Mouse (Mus musculus) left cerebral cortex, postnatal 10 days (tissue): Measurements from ENCODE around the gene Olfr1287. TPM values are rescaled to one million over a fixed set of nuclear protein-coding genes. Genes with fewer than 3 reads are reported as not detected.

ENCODE experiments used
- DNase-seq, 2 experiments: peaks; one replicate each; pipeline ENCODE4 v3.0.0; 2021 to 2022; ENCODE audit warnings: low spot score in 2 of 2, mixed read lengths in 1 of 2; ENCODE audit errors: extremely low spot score in 1 of 2
- intact Hi-C: fragments of 180-260 bp; cut with DNase I; formaldehyde crosslinking; loops from one replicate; pipeline ENCODE4 v1.15.1; 2025
- total RNA-seq, 2 experiments: library from RNA; stranded (reverse); gene quantifications; 2 replicates each; pipeline ENCODE4 v1.2.3; 2021

The Olfr1287 gene
- total RNA-seq: not detected

DNA sequence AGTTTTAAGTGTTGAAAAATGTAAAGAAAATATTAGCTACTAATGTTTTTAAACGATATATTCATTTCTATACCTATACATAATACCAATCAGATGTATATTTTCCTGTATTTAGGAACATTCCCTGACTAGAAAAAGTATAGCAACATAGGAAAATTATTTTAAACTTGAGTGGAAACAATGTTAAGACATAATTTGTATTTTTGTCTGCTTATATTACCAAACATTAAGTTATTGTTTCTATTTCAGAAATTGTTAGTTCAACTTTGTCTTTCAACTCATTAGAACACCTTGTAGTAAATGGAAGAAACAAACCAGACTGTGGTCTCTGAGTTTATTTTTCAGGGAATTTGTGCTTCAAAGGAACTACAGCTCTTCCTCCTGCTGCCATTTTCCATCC, at the start of gene Olfr1287:
Gene Olfr1287, plus strand, starts transcription at position 301 of the 400 bp plus-strand sequence.
- intact Hi-C loops: no loop called here
- DNase-seq: no peak

DNA sequence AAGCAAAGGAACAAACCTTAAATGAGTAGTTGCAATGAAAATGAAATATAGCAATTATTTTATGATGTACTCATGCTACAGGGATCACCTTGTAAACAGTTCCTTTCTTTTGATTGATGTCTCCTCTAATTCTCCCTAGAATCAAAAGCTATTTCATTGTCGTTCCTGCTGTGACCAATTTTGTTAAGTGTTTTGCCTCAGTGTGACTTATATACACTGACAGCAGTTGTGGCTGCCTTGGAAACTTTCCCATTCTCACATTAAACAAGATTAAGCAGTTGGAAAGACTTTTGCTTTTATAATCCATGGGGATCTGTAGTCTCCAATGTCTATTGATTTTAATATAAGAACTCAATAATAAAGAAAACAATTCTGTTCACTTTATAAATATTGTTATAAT, 26.0 kb upstream of the Olfr1287 start, which contains the start of gene Olfr1286:
Gene Olfr1286, minus strand, starts transcription at position 185 of the 400 bp plus-strand sequence.
- intact Hi-C loops: no loop called here

GRCm38 (mm10) chr2:111473801-111474200, 24.9 kb downstream of the Olfr1287 start, which contains the start of gene Olfr1288:
Gene Olfr1288, plus strand, starts transcription at chr2:111474101.
- intact Hi-C loops: no loop called here
- no peak for DNase-seq

More for the DNA sequence above, 26.0 kb upstream of the Olfr1287 start, which contains the start of gene Olfr1286:
- no peak for DNase-seq

- DNase-seq: no peak
- intact Hi-C loops: no loop called here
These were observed 31.6 kb downstream of the Olfr1287 start, which contains the start of gene Olfr1289 for GRCm38 (mm10) chr2:111480519-111480918. Gene Olfr1289, plus strand, starts transcription at chr2:111480819.

DNA sequence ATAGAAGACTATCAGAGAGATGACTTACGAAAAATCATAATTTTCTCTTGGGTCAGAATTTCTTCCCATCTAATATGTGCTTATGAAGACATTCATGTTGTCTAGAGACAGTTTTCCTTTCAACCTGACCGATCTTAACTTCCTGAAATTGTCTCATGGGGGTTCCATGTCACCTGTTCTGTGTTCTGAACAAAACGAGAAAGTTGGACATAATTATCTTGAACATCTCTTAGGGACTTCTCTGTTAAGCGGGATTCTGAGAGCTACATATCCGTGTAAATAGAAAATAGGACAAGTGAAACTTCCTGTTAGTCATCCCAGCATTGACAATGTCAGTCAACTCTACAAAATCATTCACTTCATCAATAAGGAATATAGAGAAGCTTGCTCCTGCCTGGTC, 44.8 kb downstream of the Olfr1287 start, which contains the start of gene Olfr1290:
Gene Olfr1290, minus strand, starts transcription at position 101 of the 400 bp plus-strand sequence.
- intact Hi-C loops: no loop called here
- DNase-seq: no peak

DNA sequence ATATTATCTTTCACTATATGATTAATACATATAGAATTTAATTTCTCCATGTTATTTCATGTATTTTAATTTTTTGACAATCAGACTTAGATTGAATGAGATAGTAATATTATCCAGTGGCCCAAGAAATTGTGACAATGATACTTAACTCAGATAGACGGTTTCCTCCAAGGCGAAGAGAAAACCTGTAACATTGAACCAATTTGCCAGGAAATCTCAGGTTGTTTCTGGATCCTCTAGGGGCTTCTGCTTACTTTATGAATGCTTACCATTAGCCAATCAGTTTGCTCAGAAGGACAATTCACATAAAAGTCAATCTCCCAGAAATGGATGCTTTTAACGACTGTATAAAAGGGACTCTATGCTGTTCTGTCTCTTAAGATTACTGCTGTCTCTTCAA, 47.9 kb downstream of the Olfr1287 start, which contains the start of gene Olfr1291-ps1:
Gene Olfr1291-ps1, plus strand, starts transcription at position 301 of the 400 bp plus-strand sequence.
- no peak for DNase-seq
- intact Hi-C loops: no loop called here

Other genes with a start within 250 kb of the Olfr1287 start
- not detected for gene 4930430A15Rik, start 219.5 kb upstream of the Olfr1287 start, total RNA-seq
- gene Olfr1275, start 213.9 kb upstream of the Olfr1287 start, total RNA-seq: not detected
- not detected for gene Olfr1276, start 194.6 kb upstream of the Olfr1287 start, total RNA-seq
- gene Olfr1277, start 175.0 kb upstream of the Olfr1287 start, total RNA-seq: not detected
- not detected for gene Olfr1278, start 159.0 kb upstream of the Olfr1287 start, total RNA-seq
- gene Olfr1279, start 148.5 kb upstream of the Olfr1287 start, total RNA-seq: not detected
- not detected for gene Olfr1280, start 135.1 kb upstream of the Olfr1287 start, total RNA-seq
- not detected for gene Olfr1281, start 122.6 kb upstream of the Olfr1287 start, total RNA-seq
- gene Olfr1282, start 113.1 kb upstream of the Olfr1287 start, total RNA-seq: not detected
- gene Olfr1283, start 82.4 kb upstream of the Olfr1287 start, total RNA-seq: not detected
- gene Olfr1284, start 73.6 kb upstream of the Olfr1287 start, total RNA-seq: not detected
- gene Olfr1286, start 26.0 kb upstream of the Olfr1287 start, total RNA-seq: not detected
- not detected for gene Olfr1288, start 25.0 kb downstream of the Olfr1287 start, total RNA-seq
- gene Olfr1289, start 31.7 kb downstream of the Olfr1287 start, total RNA-seq: not detected
- gene Olfr1290, start 44.7 kb downstream of the Olfr1287 start, total RNA-seq: not detected
- gene Olfr1291-ps1, start 48.0 kb downstream of the Olfr1287 start, total RNA-seq: not detected
- not detected for gene Olfr1293-ps, start 76.1 kb downstream of the Olfr1287 start, total RNA-seq
- not detected for gene Olfr1294, start 91.1 kb downstream of the Olfr1287 start, total RNA-seq
- not detected for gene Olfr1295, start 120.5 kb downstream of the Olfr1287 start, total RNA-seq
- not detected for gene Olfr1297, start 177.4 kb downstream of the Olfr1287 start, total RNA-seq
- not detected for gene Olfr1298, start 200.1 kb downstream of the Olfr1287 start, total RNA-seq
- gene Olfr1299, start 212.3 kb downstream of the Olfr1287 start, total RNA-seq: not detected